Mouse (Mus musculus): Measurements from ENCODE around the gene Cdyl. TPM values are rescaled to one million over a fixed set of nuclear protein-coding genes. Genes with fewer than 3 reads are reported as not detected.

Cdyl gene
- polyA plus RNA-seq, 1 experiment, result 113 TPM

DNA sequence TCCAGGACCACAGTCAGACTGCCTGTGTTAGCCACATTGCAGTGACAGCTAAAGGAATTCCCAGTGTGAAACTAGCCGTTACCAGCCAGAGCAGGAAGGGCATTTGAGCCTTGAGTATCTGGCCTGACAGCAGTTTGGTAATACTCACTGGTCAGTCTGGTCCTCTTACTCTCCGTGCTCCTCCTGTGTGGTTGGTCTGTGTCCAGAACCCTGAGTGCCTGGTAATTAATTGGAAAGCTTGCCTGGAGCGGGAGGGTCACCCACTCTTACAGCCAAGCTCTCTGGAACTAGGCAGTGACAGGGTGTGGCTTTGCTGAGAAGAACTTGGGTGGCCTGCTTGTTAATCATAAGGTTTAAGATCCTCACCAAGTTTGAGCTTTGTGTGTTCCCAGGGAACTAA lies 189.1 kb downstream of the Cdyl start:
- Histone ChIP-seq H3K36me3 (ENCODE audit: control insufficient read depth, insufficient read depth, low read length) (no peaks in the 10 kb centered on the region), H3K4me3 (ENCODE audit: control insufficient read depth, low read depth, low read length) (no peak overlapping the region), H3K4me1 (ENCODE audit: control insufficient read depth, insufficient read depth, low read length) (no peaks in the 10 kb centered on the region), H3K27ac (ENCODE audit: control insufficient read depth, insufficient read depth, low read depth, low read length) (peak overlapping the region; percentile 68), H3K27me3 (ENCODE audit: control insufficient read depth, insufficient read depth, low read length) (no peaks in the 10 kb centered on the region)
- TF ChIP-seq POLR2A (IDR thresholded peaks at IDR 0.05; ENCODE audit: control insufficient read depth, low read depth, low read length) (no peak), CTCF (IDR thresholded peaks at IDR 0.05; ENCODE audit: control insufficient read depth, insufficient read depth, insufficient replicate concordance, low read depth, low read length) (no peak; the same call in 1 of the 2 replicates)

DNA sequence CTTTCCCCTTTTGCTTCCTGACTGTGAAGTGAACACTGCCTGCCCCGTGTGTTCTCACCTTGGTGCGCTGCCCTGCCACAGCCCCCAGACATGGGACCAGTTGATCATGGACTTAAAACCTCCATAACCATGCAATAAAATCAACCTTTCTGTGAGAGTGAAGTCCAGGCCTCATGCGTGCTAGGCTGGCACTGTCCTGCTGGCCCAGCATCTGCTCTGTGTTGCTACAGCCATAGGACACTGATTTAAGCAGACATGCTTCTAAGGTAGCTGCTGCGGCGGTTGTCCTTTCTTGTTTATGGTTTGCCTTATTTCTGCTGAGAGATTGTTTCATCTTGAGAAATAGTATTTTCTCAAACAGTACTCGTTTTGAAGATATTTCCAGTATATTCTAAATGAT lies 191.9 kb downstream of the Cdyl start:
- Histone ChIP-seq H3K4me3 (ENCODE audit: control insufficient read depth, low read depth, low read length) (no peak overlapping the region), H3K27me3 (ENCODE audit: control insufficient read depth, insufficient read depth, low read length) (no peaks in the 10 kb centered on the region), H3K4me1 (ENCODE audit: control insufficient read depth, insufficient read depth, low read length) (no peaks in the 10 kb centered on the region), H3K27ac (ENCODE audit: control insufficient read depth, insufficient read depth, low read depth, low read length) (no peak overlapping the region), H3K36me3 (ENCODE audit: control insufficient read depth, insufficient read depth, low read length) (no peaks in the 10 kb centered on the region)
- TF ChIP-seq POLR2A (IDR thresholded peaks at IDR 0.05; ENCODE audit: control insufficient read depth, low read depth, low read length) (no peak), CTCF (IDR thresholded peaks at IDR 0.05; ENCODE audit: control insufficient read depth, insufficient read depth, insufficient replicate concordance, low read depth, low read length) (no peak)

DNA sequence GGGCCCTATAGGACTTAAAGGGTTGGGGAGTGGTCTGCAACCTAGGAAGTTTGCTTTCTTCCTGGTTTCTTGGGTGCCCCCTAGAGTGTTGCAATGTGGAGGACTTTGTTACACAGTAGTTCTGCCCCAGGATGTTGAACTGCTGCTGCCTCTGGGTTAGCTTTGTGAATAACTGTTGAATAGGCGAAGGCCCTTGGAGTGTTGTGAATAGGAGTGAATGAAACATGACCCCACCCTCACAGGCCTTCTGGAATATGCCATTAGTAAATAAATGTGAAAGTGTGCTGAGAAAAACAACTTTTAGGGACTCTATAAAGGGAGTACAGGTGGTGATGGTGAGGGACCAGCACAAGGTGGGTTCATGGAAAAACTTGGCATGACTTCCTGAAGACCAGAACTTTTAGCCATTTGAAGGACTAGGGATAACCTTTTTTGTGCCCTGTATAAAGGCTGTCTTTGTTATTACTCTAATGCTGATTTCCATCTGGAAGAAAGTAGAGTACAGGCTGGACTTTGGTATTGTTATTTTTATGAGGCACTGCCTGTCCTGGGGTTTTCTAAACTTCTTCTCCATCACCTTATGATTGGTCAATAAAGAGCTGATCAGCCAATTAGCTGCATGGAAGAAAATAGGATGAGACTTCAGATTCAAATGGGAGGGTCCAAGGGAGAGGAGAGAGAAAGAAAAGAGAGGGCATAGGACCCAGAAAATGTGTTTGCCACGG lies 193.4 kb downstream of the Cdyl start:
- Histone ChIP-seq H3K4me1 (ENCODE audit: control insufficient read depth, insufficient read depth, low read length) (no peaks in the 10 kb centered on the region), H3K4me3 (ENCODE audit: control insufficient read depth, low read depth, low read length) (no peak overlapping the region), H3K27me3 (ENCODE audit: control insufficient read depth, insufficient read depth, low read length) (no peaks in the 10 kb centered on the region), H3K36me3 (ENCODE audit: control insufficient read depth, insufficient read depth, low read length) (no peaks in the 10 kb centered on the region), H3K27ac (ENCODE audit: control insufficient read depth, insufficient read depth, low read depth, low read length) (no peak overlapping the region)
- no peak for TF ChIP-seq POLR2A (IDR thresholded peaks at IDR 0.05; ENCODE audit: control insufficient read depth, low read depth, low read length)
- TF ChIP-seq CTCF (IDR thresholded peaks at IDR 0.05; ENCODE audit: control insufficient read depth, insufficient read depth, insufficient replicate concordance, low read depth, low read length), result no peak

DNA sequence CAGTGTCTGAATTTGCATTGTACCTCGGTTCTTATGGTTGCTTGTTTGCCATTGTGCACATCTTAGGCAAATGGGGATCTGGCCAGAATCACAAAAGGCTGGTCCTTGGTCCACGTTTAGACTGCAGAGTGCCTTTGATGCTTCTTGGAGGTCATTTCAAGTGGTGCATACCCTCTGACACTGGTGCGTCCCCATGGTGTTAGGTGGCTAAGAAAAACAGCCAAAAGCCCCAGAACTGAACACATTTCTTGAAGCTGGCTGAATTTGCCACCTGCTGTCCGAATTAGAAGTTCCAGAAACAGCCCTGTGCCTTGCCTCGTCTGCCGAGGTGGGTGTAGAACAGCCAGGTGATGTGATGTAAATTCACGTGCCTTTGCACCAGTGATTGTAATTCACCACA lies 197.9 kb downstream of the Cdyl start:
- TF ChIP-seq CTCF (IDR thresholded peaks at IDR 0.05; ENCODE audit: control insufficient read depth, insufficient read depth, insufficient replicate concordance, low read depth, low read length) (no peak), POLR2A (IDR thresholded peaks at IDR 0.05; ENCODE audit: control insufficient read depth, low read depth, low read length) (no peak)
- H3K4me3 ChIP-seq (ENCODE audit: control insufficient read depth, low read depth, low read length), result no peak overlapping the region
- no peak overlapping the region for H3K27ac ChIP-seq (ENCODE audit: control insufficient read depth, insufficient read depth, low read depth, low read length)
- no peaks in the 10 kb centered on the region for H3K4me1 ChIP-seq (ENCODE audit: control insufficient read depth, insufficient read depth, low read length)
- H3K27me3 ChIP-seq (ENCODE audit: control insufficient read depth, insufficient read depth, low read length), result no peaks in the 10 kb centered on the region
- H3K36me3 ChIP-seq (ENCODE audit: control insufficient read depth, insufficient read depth, low read length), result no peaks in the 10 kb centered on the region

DNA sequence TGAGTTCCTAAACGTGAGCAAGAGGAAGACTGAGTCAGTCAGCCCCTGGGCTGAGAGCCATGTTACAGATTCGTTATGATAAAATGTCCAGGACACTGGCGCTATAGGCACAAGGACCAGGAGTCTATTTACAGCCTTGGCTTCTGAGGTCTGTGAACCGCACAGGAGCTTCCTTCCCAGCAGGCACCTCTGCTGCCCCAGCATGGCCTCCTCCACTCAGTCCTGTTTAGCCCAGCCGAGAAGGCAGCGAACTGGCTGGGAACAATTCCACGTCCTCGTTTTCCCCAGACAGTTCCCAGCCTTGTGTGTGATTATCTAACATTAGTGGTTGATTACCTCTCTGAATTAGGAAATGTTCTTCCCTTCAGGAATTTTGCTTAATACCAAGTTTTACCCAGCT lies 201.3 kb downstream of the Cdyl start:
- TF ChIP-seq CTCF (IDR thresholded peaks at IDR 0.05; ENCODE audit: control insufficient read depth, insufficient read depth, insufficient replicate concordance, low read depth, low read length), result no peak
- no peak for TF ChIP-seq POLR2A (IDR thresholded peaks at IDR 0.05; ENCODE audit: control insufficient read depth, low read depth, low read length)
- H3K4me3 ChIP-seq (ENCODE audit: control insufficient read depth, low read depth, low read length), result no peak overlapping the region
- peak overlapping the region; percentile 10; the same call in 1 of the 2 replicates for H3K27ac ChIP-seq (ENCODE audit: control insufficient read depth, insufficient read depth, low read depth, low read length)
- no peaks in the 10 kb centered on the region for H3K36me3 ChIP-seq (ENCODE audit: control insufficient read depth, insufficient read depth, low read length)
- H3K27me3 ChIP-seq (ENCODE audit: control insufficient read depth, insufficient read depth, low read length), result no peaks in the 10 kb centered on the region
- no peaks in the 10 kb centered on the region for H3K4me1 ChIP-seq (ENCODE audit: control insufficient read depth, insufficient read depth, low read length)

DNA sequence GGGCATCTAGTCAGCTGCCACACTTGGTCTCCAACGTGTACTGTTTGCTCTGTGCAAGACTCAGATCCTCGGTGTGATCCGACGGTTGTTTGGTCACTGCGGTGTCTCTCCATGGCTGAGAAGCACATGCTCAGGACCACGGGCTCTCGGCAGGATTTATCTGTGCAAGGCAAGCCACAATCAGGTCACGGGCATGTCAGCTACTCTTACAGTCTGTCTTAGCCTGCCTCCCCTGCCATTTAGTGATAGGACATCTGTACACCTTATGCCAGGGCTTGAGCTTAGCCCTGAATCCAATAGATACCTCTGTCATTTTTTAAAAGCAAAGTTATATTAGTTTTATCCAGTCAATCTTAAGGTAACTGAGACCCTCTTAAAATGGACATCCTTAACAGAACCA lies 211.0 kb downstream of the Cdyl start:
- Histone ChIP-seq H3K4me1 (ENCODE audit: control insufficient read depth, insufficient read depth, low read length) (no peaks in the 10 kb centered on the region), H3K4me3 (ENCODE audit: control insufficient read depth, low read depth, low read length) (no peak overlapping the region), H3K36me3 (ENCODE audit: control insufficient read depth, insufficient read depth, low read length) (no peaks in the 10 kb centered on the region), H3K27me3 (ENCODE audit: control insufficient read depth, insufficient read depth, low read length) (no peaks in the 10 kb centered on the region), H3K27ac (ENCODE audit: control insufficient read depth, insufficient read depth, low read depth, low read length) (no peak overlapping the region)
- TF ChIP-seq CTCF (IDR thresholded peaks at IDR 0.05; ENCODE audit: control insufficient read depth, insufficient read depth, insufficient replicate concordance, low read depth, low read length) (no peak), POLR2A (IDR thresholded peaks at IDR 0.05; ENCODE audit: control insufficient read depth, low read depth, low read length) (no peak)

DNA sequence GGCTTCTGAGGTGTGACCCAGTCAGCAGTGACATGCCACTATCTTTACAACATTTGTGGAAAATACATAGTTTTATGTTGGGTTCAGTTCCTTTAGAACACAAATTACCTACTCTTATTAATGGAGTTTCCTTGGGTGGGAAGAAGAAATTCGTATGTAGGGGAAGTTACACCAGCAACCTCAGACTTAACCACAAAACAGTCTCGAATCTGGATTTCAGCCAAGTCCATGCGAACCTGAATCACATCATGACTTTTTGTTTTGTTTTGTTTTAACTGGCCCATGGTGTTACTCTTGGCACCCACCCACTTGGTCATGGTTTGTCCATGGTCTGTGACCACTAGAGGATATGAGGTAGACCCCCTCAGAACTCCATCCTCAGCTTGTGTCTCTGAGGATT lies 211.5 kb downstream of the Cdyl start:
- no peak overlapping the region for H3K27ac ChIP-seq (ENCODE audit: control insufficient read depth, insufficient read depth, low read depth, low read length)
- no peaks in the 10 kb centered on the region for H3K4me1 ChIP-seq (ENCODE audit: control insufficient read depth, insufficient read depth, low read length)
- H3K4me3 ChIP-seq (ENCODE audit: control insufficient read depth, low read depth, low read length), result no peak overlapping the region
- no peak for TF ChIP-seq POLR2A (IDR thresholded peaks at IDR 0.05; ENCODE audit: control insufficient read depth, low read depth, low read length)
- no peak for TF ChIP-seq CTCF (IDR thresholded peaks at IDR 0.05; ENCODE audit: control insufficient read depth, insufficient read depth, insufficient replicate concordance, low read depth, low read length)
- no peaks in the 10 kb centered on the region for H3K27me3 ChIP-seq (ENCODE audit: control insufficient read depth, insufficient read depth, low read length)
- no peaks in the 10 kb centered on the region for H3K36me3 ChIP-seq (ENCODE audit: control insufficient read depth, insufficient read depth, low read length)

Data from testis, adult 2 months (tissue).